Mouse (Mus musculus) embryonic facial prominence, embryonic 15.5 days (tissue): ENCODE results near the gene Nf2. TPM values are rescaled to one million over a fixed set of nuclear protein-coding genes. Genes with fewer than 3 reads are reported as not detected.

Source experiments
- ATAC-seq: fragments of 200-750 bp; cut with Nextera tagmentation; 2 replicates; pipeline ENCODE4 v1.8.0; 2017; ENCODE audit warnings: low read depth, moderate TSS enrichment; ENCODE audit not compliant: insufficient number of reproducible peaks, low FRiP score, low TSS enrichment
- H3K27ac ChIP-seq: fragments of 300-500 bp; sonication (generic); replicated peaks from 2 replicates; pipeline ENCODE4 v1.5.1; 2015; ENCODE audit warnings: mild to moderate bottlenecking, inconsistent platforms
- H3K27me3 ChIP-seq: fragments of 300-500 bp; sonication (generic); 2 replicates; pipeline ENCODE4 v1.6.1; 2015; ENCODE audit warnings: inconsistent platforms
- H3K36me3 ChIP-seq: fragments of 300-500 bp; sonication (generic); 2 replicates; pipeline ENCODE4 v1.6.1; 2015; ENCODE audit warnings: mild to moderate bottlenecking, inconsistent platforms
- H3K4me1 ChIP-seq: fragments of 300-500 bp; sonication (generic); 2 replicates; pipeline ENCODE4 v1.6.1; 2015; ENCODE audit warnings: inconsistent platforms
- H3K4me2 ChIP-seq: fragments of 300-500 bp; sonication (generic); replicated peaks from 2 replicates; pipeline ENCODE4 v1.6.1; 2015; ENCODE audit warnings: mild to moderate bottlenecking, inconsistent platforms
- H3K4me3 ChIP-seq: fragments of 300-500 bp; sonication (generic); replicated peaks from 2 replicates; pipeline ENCODE4 v1.5.1; 2015; ENCODE audit warnings: mild to moderate bottlenecking, inconsistent platforms
- H3K9ac ChIP-seq: fragments of 300-500 bp; sonication (generic); 2 replicates; pipeline ENCODE4 v1.6.1; 2015; ENCODE audit warnings: inconsistent platforms
- H3K9me3 ChIP-seq: fragments of 300-500 bp; sonication (generic); replicated peaks from 2 replicates; pipeline ENCODE4 v1.6.1; 2016; ENCODE audit warnings: inconsistent platforms
- WGBS: fragments of 180-500 bp; shearing (Covaris S2); methylation state at CpG from one replicate; pipeline ENCODE4 v1.1.7; 2015; 5-methylcytosine and 5-hydroxymethylcytosine counted together
- polyA plus RNA-seq: library from polyadenylated mRNA; unstranded; fragments of >200 nt; fragmentation: Nextera tagmentation; extraction: Ambion mirVana; gene quantifications from 2 replicates; pipeline ENCODE4 v1.2.1, GENCODE M21; 2015

Nf2 gene
- polyA plus RNA-seq, 1 experiment from 2014 or later = 50.7 TPM

DNA sequence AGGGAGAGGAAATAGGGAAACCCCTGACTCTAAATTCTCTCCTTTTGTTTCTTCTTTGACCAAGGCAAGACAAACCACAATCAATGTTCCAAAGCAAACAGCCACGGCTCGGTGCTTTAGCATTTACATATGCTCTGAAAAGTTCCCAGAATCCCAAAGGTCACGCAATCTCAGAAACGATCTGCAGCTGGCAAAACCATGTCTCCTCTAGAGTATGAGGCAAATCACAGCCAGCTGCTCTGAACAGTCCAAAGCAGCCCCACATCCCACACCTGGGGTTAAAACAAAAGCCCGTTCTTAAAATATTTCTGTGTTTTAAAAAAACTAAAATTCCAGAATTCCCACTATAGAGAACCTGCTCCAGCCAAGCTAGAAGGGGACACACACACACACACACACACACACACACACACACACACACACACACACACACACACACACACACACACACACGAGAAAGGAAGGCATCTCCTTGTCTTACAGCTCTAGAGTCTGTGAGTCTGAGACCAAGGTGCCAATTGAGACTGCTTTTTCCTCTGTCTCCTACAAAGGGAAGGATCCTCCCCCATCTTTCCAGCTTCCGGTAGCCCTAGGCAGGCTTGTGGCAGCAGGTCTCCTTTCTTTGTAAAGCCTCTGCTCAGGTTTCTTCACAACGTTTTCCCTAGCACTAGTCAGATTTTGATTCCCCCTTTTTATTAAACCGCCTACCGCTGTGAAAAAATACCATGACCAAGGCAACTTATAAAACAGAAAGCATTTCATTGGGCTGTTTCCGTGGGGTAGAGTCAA lies 12.7 kb upstream of the Nf2 start:
- peak overlapping the region; percentile 67 for H3K27ac ChIP-seq
- H3K4me3 ChIP-seq = no peak overlapping the region
- no peaks in the 10 kb centered on the region for H3K36me3 ChIP-seq
- H3K9ac ChIP-seq = 0 out of 2 replicates have a peak overlapping the region, but pooled peaks have one; percentile 5
- peaks cover 11% of the 10 kb centered on the region for H3K4me1 ChIP-seq
- ATAC-seq = no peak
- 9% methylated on average over 11 of the region's 11 CpGs for WGBS
- peak overlapping the region; percentile 25 for H3K4me2 ChIP-seq
- H3K27me3 ChIP-seq = no peaks in the 10 kb centered on the region
- H3K9me3 ChIP-seq = no peaks in the 10 kb centered on the region

DNA sequence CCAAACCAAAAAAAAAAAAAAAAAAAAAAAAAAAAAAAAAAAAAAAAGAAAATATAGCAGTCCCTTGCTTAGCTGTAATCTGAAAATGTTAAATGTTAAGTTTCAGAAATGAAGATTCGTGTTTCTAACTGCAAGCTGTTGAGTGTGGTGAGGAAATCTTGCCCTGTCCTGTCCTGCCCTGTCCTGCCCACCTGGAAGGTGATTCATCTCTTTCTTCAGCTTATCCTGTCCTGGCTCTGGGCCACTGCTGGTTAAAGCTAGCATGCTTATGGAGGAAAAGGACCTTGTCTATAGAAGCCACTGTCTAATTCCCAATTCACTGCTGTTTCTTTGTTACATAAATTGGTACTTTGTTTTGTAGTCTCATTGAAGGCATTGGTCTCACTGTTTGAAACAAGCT lies 11.7 kb upstream of the Nf2 start:
- H3K9me3 ChIP-seq = no peaks in the 10 kb centered on the region
- 41% methylated on average over 1 of the region's 1 CpGs for WGBS
- H3K4me1 ChIP-seq = peaks cover 11% of the 10 kb centered on the region
- no peak overlapping the region for H3K4me3 ChIP-seq
- no peaks in the 10 kb centered on the region for H3K27me3 ChIP-seq
- no peaks in the 10 kb centered on the region for H3K36me3 ChIP-seq
- no peak for ATAC-seq
- peak overlapping the region; percentile 67; the same call in 1 of the 2 replicates for H3K27ac ChIP-seq
- no peak overlapping the region for H3K9ac ChIP-seq
- H3K4me2 ChIP-seq = no peak overlapping the region

DNA sequence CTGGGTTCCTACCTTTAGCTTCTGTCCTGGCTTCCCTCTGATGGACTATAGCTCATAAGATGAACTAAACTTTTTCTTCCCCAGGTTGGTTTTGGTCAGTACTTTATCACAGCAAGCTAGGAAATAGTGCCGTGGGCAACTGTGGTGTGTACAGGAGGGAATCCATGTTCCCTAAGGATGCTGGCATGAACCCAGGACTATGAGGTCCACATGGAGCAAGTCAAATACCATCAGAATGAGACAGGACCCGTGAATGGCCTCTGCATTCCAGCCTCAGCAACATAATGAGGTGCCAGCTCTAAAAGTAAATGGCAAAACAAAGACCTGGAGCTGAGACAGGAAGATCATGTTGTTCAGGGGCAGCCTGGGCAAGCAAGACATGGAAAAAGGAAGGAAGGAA lies 9.1 kb upstream of the Nf2 start:
- ATAC-seq = no peak
- Histone ChIP-seq H3K9ac (no peak overlapping the region), H3K27me3 (no peaks in the 10 kb centered on the region), H3K9me3 (no peaks in the 10 kb centered on the region), H3K27ac (no peak overlapping the region), H3K4me1 (peaks cover 11% of the 10 kb centered on the region), H3K36me3 (no peaks in the 10 kb centered on the region), H3K4me3 (no peak overlapping the region), H3K4me2 (no peak overlapping the region)
- 54% methylated on average over 2 of the region's 2 CpGs for WGBS

DNA sequence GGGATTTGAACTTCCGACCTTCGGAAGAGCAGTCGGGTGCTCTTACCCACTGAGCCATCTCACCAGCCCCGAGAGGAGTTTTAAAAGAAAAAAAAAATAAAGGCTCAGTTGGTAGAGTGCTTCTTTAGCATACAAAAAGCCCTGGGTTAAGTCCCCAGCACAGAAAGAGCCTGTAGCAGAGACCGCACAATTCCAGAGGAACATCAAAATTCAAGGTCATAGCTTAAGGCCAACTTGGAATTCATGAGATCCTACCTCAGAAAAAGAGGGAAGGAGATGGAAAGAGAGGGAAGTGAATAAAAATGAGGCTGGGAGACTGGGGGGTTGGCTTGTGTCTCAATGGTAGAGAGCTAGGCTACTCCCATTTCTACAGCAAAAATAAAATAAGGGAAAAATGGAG lies 4.8 kb upstream of the Nf2 start:
- H3K27ac ChIP-seq = no peak overlapping the region
- H3K4me3 ChIP-seq = no peak overlapping the region
- no peak for ATAC-seq
- H3K4me1 ChIP-seq = no peaks in the 10 kb centered on the region
- WGBS = 85% methylated on average over 5 of the region's 5 CpGs
- H3K9me3 ChIP-seq = no peaks in the 10 kb centered on the region
- no peak overlapping the region for H3K4me2 ChIP-seq
- no peaks in the 10 kb centered on the region for H3K27me3 ChIP-seq
- no peak overlapping the region for H3K9ac ChIP-seq
- no peaks in the 10 kb centered on the region for H3K36me3 ChIP-seq

DNA sequence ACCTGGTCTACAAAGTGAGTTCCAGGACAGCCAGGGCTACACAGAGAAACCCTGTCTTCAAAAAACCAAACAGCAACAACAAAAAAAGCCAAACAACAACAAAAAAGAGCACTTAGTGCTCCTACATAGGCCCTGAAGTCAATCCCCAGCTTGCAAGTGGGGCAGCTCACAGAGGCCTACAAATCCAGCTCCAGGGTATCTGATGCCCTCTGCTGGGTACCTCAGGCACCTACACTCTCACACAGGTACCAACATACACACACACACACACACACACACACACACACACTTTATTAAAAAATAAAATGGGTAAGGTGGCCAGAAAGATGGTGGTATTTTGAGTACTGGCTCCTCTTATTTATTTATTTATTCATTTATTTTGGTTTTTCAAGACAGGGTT lies 3.7 kb upstream of the Nf2 start:
- ATAC-seq = no peak
- no peaks in the 10 kb centered on the region for H3K9me3 ChIP-seq

DNA sequence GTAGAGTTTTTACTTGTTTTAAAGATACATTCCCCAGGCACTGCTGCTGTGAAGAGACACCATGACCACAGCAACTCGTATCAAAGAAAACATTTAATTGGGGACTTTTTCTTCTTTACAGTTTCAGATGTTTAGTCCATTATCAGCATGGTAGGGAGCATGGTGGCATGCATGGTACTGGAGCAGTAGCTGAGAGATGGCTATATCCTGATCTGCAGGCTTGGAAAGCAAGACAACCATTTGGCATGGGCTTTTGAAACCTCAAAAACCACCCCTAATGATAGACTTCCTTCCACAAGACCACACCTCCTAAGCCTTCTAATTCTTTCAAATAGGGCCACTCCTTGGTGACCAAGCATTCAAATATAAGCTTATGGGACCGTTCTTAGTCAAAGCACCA lies 1.1 kb upstream of the Nf2 start:
- no peak overlapping the region; the same call in 1 of the 2 replicates for H3K4me2 ChIP-seq
- no peak for ATAC-seq
- H3K36me3 ChIP-seq = no peaks in the 10 kb centered on the region
- no peak overlapping the region for H3K27ac ChIP-seq
- H3K4me3 ChIP-seq = no peak overlapping the region
- 86% methylated on average over 2 of the region's 2 CpGs for WGBS
- H3K9ac ChIP-seq = no peak overlapping the region
- H3K4me1 ChIP-seq = peaks cover 11% of the 10 kb centered on the region
- no peaks in the 10 kb centered on the region for H3K9me3 ChIP-seq
- H3K27me3 ChIP-seq = no peaks in the 10 kb centered on the region

More for the DNA sequence above, 3.7 kb upstream of the Nf2 start:
- H3K27ac ChIP-seq = no peak overlapping the region
- peaks cover 2% of the 10 kb centered on the region for H3K4me1 ChIP-seq
- H3K36me3 ChIP-seq = no peaks in the 10 kb centered on the region
- no peak overlapping the region for H3K4me2 ChIP-seq
- no peaks in the 10 kb centered on the region for H3K27me3 ChIP-seq
- no peak overlapping the region for H3K9ac ChIP-seq
- no peak overlapping the region for H3K4me3 ChIP-seq

DNA sequence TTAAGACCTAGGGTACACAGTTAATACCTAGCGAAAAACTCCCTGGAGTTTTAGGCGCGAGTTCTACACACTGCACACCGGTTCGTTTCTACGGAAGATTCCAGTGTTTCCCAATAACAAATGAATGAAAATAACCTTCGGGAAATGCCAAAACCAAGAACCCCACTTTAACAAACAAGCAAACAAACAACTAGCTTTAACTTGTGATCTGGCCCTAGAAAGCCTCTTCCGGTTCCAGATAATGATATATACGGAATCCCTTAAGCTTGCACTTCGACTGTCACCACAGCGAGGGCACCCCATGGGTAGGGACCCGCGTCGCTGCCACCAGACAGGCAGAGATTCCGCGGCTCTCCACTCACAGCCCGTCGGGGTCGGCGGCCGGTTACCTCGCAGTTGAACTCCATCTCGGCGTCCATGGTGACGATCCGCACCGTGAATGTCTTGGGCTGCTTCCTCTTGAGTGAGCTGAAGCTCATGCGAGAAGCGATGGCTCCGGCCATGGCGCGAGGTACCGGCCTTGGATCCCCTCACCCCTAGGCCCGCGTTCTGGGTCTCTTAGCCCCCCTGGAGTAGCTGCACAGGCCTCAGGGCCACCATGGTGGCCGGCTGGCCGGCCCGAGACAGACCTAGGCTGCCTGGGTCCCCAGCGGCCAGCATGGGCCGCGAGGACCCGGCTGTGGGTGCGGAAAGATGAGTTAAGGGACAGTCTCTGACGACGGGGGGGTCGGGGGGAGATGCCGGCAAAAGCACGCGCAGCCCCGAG lies 670 bp downstream of the Nf2 start:
- Histone ChIP-seq H3K4me3 (peak overlapping the region; percentile 87), H3K27me3 (no peaks in the 10 kb centered on the region), H3K9ac (peak overlapping the region; percentile 80), H3K9me3 (no peaks in the 10 kb centered on the region), H3K27ac (peak overlapping the region; percentile 84), H3K36me3 (no peaks in the 10 kb centered on the region), H3K4me2 (peak overlapping the region; percentile 58), H3K4me1 (peaks cover 11% of the 10 kb centered on the region)
- under 1% methylated on average over 50 of the region's 50 CpGs for WGBS
- ATAC-seq = peak; percentile 18

DNA sequence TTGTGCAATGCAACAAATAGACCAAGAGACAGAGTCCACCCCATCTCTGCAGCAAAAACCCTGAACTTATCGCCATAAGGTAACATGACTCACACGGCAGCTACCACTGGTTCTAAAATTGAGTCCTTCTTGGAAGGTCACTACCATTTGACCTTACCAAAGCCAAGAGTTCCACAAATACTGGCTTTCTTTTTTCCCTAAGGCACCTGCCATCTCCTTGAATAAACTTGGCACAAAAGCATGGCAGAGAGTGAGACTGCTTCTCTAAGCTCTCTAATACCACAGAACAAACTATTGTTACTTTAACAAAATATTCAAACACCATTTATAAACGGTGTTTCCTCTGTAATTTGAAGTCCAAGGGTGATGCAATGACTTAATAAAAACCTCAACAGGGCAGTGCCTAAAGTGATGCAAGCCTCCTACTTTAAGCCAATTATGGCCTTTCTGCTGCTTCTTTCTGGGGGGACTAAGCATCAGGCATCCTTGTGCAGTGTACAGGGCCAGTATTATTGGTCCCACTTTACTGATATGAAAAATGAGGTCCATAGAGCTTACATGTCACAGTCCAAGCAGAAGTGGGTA lies 8.3 kb downstream of the Nf2 start:
- no peak overlapping the region for H3K4me3 ChIP-seq
- H3K36me3 ChIP-seq = no peaks in the 10 kb centered on the region
- no peak overlapping the region for H3K27ac ChIP-seq
- peaks cover 6% of the 10 kb centered on the region; the same call in 1 of the 2 replicates for H3K4me1 ChIP-seq
- 72% methylated on average over 3 of the region's 3 CpGs for WGBS
- H3K9me3 ChIP-seq = no peaks in the 10 kb centered on the region
- no peak overlapping the region for H3K4me2 ChIP-seq
- no peaks in the 10 kb centered on the region for H3K27me3 ChIP-seq
- no peak overlapping the region for H3K9ac ChIP-seq
- ATAC-seq = no peak

DNA sequence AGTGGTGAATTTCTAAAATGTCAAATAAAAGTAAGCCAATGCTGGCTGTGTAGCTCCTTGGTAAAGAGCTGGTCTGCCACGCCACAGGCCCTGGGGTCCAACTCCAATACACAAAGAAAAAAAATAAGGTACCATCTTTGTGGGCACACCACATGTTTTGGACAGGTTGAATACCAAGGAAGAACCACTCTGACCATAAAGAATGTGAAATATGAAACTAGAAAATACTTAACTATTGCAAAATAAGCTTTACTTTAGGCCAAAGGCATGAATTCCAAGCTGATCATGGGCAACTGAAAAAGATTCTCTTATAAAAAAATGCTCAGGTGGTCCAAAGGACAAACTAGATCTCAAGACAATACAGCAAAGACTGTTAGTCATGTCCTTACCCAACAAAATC lies 11.1 kb downstream of the Nf2 start:
- ATAC-seq = no peak
- no peak overlapping the region for H3K4me2 ChIP-seq
- H3K9ac ChIP-seq = no peak overlapping the region
- no peak overlapping the region for H3K4me3 ChIP-seq
- no peaks in the 10 kb centered on the region for H3K9me3 ChIP-seq
- peaks cover 6% of the 10 kb centered on the region; the same call in 1 of the 2 replicates for H3K4me1 ChIP-seq
- no peak overlapping the region for H3K27ac ChIP-seq
- no peaks in the 10 kb centered on the region for H3K36me3 ChIP-seq
- H3K27me3 ChIP-seq = no peaks in the 10 kb centered on the region
- 89% methylated on average over 1 of the region's 1 CpGs for WGBS

DNA sequence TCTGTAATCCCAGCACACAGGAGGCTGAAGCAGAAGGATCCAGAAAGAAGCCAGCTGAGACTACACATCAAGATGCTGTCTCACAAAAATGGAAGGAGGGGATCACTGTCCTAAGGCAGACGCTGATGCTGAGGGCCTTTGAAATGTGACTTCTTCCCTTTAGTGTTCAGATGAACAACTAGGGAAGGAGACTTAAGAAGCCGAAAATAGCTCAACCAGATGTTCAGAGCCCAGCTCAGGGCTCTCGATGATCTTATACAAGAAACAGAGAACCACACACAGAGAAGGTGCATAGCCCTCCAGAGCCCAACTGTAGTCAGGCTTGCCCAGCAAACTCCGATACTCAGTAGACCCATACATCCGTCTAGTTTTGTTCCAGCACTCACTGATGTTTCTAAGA lies 12.0 kb downstream of the Nf2 start:
- no peak for ATAC-seq
- Histone ChIP-seq H3K36me3 (no peaks in the 10 kb centered on the region), H3K27me3 (no peaks in the 10 kb centered on the region), H3K9me3 (no peaks in the 10 kb centered on the region), H3K4me2 (no peak overlapping the region), H3K4me3 (no peak overlapping the region), H3K4me1 (peaks cover 6% of the 10 kb centered on the region; the same call in 1 of the 2 replicates), H3K9ac (no peak overlapping the region), H3K27ac (no peak overlapping the region)
- 58% methylated on average over 5 of the region's 5 CpGs for WGBS

DNA sequence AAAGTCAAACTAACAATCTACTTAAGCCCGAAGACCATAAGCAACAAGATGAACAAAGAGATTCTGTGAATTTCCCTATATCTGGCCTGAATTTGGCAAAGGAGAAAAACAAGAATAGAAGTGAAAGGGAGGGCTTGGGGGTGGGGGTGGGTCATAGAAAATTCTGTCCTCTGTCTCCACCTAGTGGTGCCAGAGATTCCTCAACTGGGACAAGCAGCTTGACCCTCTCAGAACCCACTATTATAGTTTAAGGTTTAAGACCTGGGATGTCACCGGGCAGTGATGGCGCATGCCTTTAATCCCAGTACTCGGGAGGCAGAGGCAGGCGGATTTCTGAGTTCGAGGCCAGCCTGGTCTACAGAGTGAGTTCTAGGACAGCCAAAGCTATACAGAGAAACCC lies 12.6 kb downstream of the Nf2 start:
- Histone ChIP-seq H3K27me3 (no peaks in the 10 kb centered on the region), H3K9me3 (no peaks in the 10 kb centered on the region), H3K4me1 (peaks cover 6% of the 10 kb centered on the region; the same call in 1 of the 2 replicates), H3K27ac (no peak overlapping the region), H3K4me2 (no peak overlapping the region), H3K36me3 (no peaks in the 10 kb centered on the region), H3K9ac (no peak overlapping the region), H3K4me3 (no peak overlapping the region)
- 53% methylated on average over 6 of the region's 6 CpGs for WGBS
- ATAC-seq = no peak
